Mouse (Mus musculus) forebrain, embryonic 13.5 days (tissue): ENCODE results near the gene Ctc1. TPM values are rescaled to one million over a fixed set of nuclear protein-coding genes. Genes with fewer than 3 reads are reported as not detected.

Experiments
- ATAC-seq: fragments of 200-750 bp; cut with Nextera tagmentation; 2 replicates; pipeline ENCODE4 v1.8.0; 2017
- H3K27ac ChIP-seq: fragments of 300-500 bp; sonication (generic); 2 replicates; pipeline ENCODE4 v1.5.1; 2015; ENCODE audit warnings: inconsistent platforms, mild to moderate bottlenecking, moderate library complexity
- H3K27me3 ChIP-seq: fragments of 300-500 bp; sonication (generic); 2 replicates; pipeline ENCODE4 v1.6.1; 2015; ENCODE audit warnings: mild to moderate bottlenecking, inconsistent platforms
- H3K36me3 ChIP-seq: fragments of 300-500 bp; sonication (generic); 2 replicates; pipeline ENCODE4 v1.6.1; 2015; ENCODE audit warnings: mild to moderate bottlenecking, inconsistent platforms; ENCODE audit not compliant: poor library complexity, severe bottlenecking
- H3K4me1 ChIP-seq: fragments of 300-500 bp; sonication (generic); 2 replicates; pipeline ENCODE4 v1.6.1; 2015; ENCODE audit warnings: inconsistent platforms
- H3K4me2 ChIP-seq: fragments of 300-500 bp; sonication (generic); 2 replicates; pipeline ENCODE4 v1.6.1; 2015; ENCODE audit warnings: inconsistent platforms, mild to moderate bottlenecking, moderate library complexity
- H3K4me3 ChIP-seq: fragments of 300-500 bp; sonication (generic); 2 replicates; pipeline ENCODE4 v1.5.1; 2015; ENCODE audit warnings: mild to moderate bottlenecking, inconsistent platforms
- H3K9ac ChIP-seq: fragments of 300-500 bp; sonication (generic); 2 replicates; pipeline ENCODE4 v1.6.1; 2015; ENCODE audit warnings: mild to moderate bottlenecking, inconsistent platforms
- H3K9me3 ChIP-seq: fragments of 300-500 bp; sonication (generic); replicated peaks from 2 replicates; pipeline ENCODE4 v1.6.1; 2016; ENCODE audit warnings: inconsistent platforms
- WGBS: fragments of 180-500 bp; shearing (Covaris S2); methylation state at CpG from one replicate; pipeline ENCODE4 v1.1.7; 2015; 5-methylcytosine and 5-hydroxymethylcytosine counted together
- polyA plus RNA-seq: library from polyadenylated mRNA; unstranded; fragments of >200 nt; fragmentation: Nextera tagmentation; extraction: Ambion mirVana; gene quantifications from 2 replicates; pipeline ENCODE4 v1.2.1, GENCODE M21; 2015

Gene Ctc1
- polyA plus RNA-seq, 1 experiment from 2014 or later = 55.6 TPM

GRCm38 (mm10) chr11:69058729-69059356 lies 43.1 kb downstream of the Ctc1 start:
- Histone ChIP-seq H3K27me3 (no peaks in the 10 kb centered on the region), H3K4me2 (peak overlapping the region; percentile 93), H3K27ac (peak overlapping the region; percentile 90), H3K36me3 (peaks cover 7% of the 10 kb centered on the region; the same call in 1 of the 2 replicates), H3K4me1 (peaks cover 36% of the 10 kb centered on the region), H3K9me3 (no peaks in the 10 kb centered on the region), H3K4me3 (peak overlapping the region; percentile 87), H3K9ac (peak overlapping the region; percentile 74)
- WGBS = 1% methylated on average over 19 of the region's 19 CpGs
- peak; percentile 12 for ATAC-seq

DNA sequence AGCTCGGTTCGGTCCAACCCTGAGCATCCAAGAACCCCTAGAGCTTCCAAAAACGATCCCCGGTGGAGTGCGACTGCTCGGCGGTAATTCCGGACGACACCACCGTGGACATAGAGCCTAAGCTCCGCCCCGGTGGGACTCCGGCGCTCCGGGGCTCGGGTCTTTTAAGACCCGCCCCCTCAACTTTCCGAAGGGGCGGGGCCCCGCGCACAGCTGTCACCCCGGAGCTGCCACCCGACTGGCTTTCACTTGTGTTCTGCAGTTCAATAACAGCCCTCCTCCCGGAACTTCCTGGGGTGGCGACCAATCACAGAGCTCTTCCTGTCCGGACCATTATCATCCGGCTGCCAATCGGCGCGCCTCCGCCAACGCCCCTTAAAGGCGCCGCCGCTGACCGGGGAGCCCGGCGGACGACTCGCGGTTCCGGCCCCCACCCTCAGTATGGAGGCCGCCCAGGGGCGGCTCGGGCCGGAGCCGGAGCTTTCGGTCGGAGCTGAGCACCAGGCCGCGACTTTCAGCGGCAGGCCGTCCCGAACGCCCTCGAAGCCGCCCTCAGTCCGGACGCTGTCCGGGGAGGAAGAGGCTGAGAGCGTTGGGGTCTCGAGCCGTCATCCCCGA lies 43.8 kb downstream of the Ctc1 start, which contains the start of gene Borcs6:
Gene Borcs6, plus strand, starts transcription at position 361 of the 618 bp plus-strand sequence.
- Histone ChIP-seq H3K4me2 (peak within 1 kb of the TSS; percentile 93), H3K36me3 (0 out of 2 replicates have a peak, but pooled peaks cover under 1% of the 10 kb centered on the region), H3K27me3 (no peaks in the 10 kb centered on the region), H3K9ac (peak within 1 kb of the TSS; percentile 86), H3K9me3 (no peaks in the 10 kb centered on the region), H3K4me3 (peak within 1 kb of the TSS; percentile 87), H3K27ac (peak within 1 kb of the TSS; percentile 90), H3K4me1 (peaks cover 42% of the 10 kb centered on the region)
- peak; percentile 94 for ATAC-seq
- WGBS = under 1% methylated on average over 60 of the region's 64 CpGs

DNA sequence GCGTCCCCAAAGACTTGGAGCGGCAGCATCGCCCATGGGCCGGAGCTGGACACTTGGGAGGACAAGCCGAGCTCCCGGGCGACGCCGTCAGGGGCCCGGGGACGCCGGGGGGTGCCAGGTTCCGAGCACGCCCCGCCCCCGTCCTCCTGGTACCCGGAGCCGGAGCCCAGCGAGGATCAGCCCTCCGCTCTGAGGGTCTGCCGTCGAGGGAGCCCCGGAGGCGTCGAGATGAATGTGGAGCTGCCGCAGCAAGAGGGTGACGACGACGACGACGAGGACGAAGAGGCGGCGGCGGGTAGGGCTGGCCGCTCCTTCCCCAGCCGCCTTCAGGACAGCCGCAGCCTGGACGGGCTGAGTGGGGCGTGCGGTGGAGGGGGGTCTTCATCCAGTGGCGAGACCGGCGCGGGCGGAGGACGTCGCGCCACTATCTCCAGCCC lies 44.3 kb downstream of the Ctc1 start:
- Histone ChIP-seq H3K9ac (peak overlapping the region; percentile 86), H3K4me1 (peaks cover 44% of the 10 kb centered on the region), H3K4me3 (peak overlapping the region; percentile 87), H3K27ac (peak overlapping the region; percentile 90), H3K4me2 (peak overlapping the region; percentile 93), H3K9me3 (no peaks in the 10 kb centered on the region), H3K36me3 (no peaks in the 10 kb centered on the region), H3K27me3 (no peaks in the 10 kb centered on the region)
- 0% methylated on average over 47 of the region's 49 CpGs for WGBS
- ATAC-seq = peak; percentile 29

DNA sequence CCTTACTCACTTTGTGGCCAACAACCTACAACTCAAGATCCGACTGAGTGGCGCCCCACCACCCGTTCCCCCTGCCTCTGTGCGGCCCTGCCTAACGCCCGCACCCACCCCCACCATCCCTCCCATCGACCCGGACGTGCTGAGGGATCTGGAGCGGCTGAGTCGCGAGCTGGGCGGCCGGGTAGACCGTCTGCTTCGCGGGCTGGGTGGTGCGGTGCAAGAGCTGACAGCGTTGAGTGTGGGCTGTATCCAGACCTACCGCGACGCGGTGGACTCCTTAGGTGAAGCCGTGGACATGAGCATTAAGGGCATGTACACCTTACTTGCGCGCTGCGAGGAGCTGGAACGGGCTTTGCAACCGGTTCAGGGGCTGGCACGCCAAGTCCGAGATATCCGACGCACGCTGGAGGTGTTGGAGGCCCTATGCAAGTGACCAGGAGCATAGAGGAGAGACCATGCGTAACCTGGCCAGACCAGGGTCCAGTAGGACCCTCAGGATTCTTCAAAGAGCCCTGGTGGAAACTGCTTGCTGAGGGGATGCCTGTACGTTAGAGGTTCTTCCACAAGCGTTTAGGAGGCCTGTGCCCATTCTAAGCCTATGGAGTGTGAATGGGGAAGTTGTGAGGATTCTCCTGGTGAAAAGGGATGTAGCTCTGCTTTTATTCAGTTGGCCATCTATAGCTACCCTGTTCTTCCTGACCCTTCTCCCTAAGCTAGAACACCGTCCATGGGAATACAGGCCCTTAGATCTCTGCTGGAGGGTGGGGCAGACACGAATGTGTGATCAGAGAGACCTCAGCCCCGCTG lies 44.9 kb downstream of the Ctc1 start:
- H3K4me1 ChIP-seq = peaks cover 44% of the 10 kb centered on the region
- H3K9me3 ChIP-seq = no peaks in the 10 kb centered on the region
- WGBS = 2% methylated on average over 38 of the region's 40 CpGs
- H3K27me3 ChIP-seq = no peaks in the 10 kb centered on the region
- H3K36me3 ChIP-seq = no peaks in the 10 kb centered on the region
- H3K4me2 ChIP-seq = peak overlapping the region; percentile 93
- peak overlapping the region; percentile 86 for H3K9ac ChIP-seq
- peak overlapping the region; percentile 87 for H3K4me3 ChIP-seq
- no peak; the same call in 1 of the 2 replicates for ATAC-seq
- peak overlapping the region; percentile 90 for H3K27ac ChIP-seq

GRCm38 (mm10) chr11:69061255-69061912 lies 45.7 kb downstream of the Ctc1 start:
- WGBS = 11% methylated on average over 17 of the region's 17 CpGs
- peak overlapping the region; percentile 87 for H3K4me3 ChIP-seq
- no peak for ATAC-seq
- no peaks in the 10 kb centered on the region for H3K36me3 ChIP-seq
- H3K9me3 ChIP-seq = no peaks in the 10 kb centered on the region
- H3K4me1 ChIP-seq = peaks cover 50% of the 10 kb centered on the region
- H3K27me3 ChIP-seq = no peaks in the 10 kb centered on the region
- no peak overlapping the region for H3K27ac ChIP-seq
- H3K4me2 ChIP-seq = peak overlapping the region; percentile 93
- H3K9ac ChIP-seq = peak overlapping the region; percentile 86

- Histone ChIP-seq H3K27me3 (no peaks in the 10 kb centered on the region), H3K9ac (no peak overlapping the region), H3K4me1 (peaks cover 55% of the 10 kb centered on the region), H3K36me3 (no peaks in the 10 kb centered on the region), H3K9me3 (no peaks in the 10 kb centered on the region), H3K4me2 (peak overlapping the region; percentile 76), H3K27ac (peak overlapping the region; percentile 48), H3K4me3 (peak overlapping the region; percentile 73)
- WGBS = under 1% methylated on average over 17 of the region's 17 CpGs
- peak; percentile 0; the same call in 1 of the 2 replicates for ATAC-seq
Measured at GRCm38 (mm10) chr11:69062194-69062760, 46.6 kb downstream of the Ctc1 start.

- no peaks in the 10 kb centered on the region for H3K27me3 ChIP-seq
- H3K4me2 ChIP-seq = peak overlapping the region; percentile 76
- H3K36me3 ChIP-seq = no peaks in the 10 kb centered on the region
- H3K27ac ChIP-seq = peak overlapping the region; percentile 48
- ATAC-seq = peak; percentile 46
- no peaks in the 10 kb centered on the region for H3K9me3 ChIP-seq
- WGBS = under 1% methylated on average over 19 of the region's 19 CpGs
- H3K9ac ChIP-seq = no peak overlapping the region
- H3K4me3 ChIP-seq = peak overlapping the region; percentile 73
- H3K4me1 ChIP-seq = peaks cover 55% of the 10 kb centered on the region
Measured at GRCm38 (mm10) chr11:69062761-69063224, 47.1 kb downstream of the Ctc1 start.

DNA sequence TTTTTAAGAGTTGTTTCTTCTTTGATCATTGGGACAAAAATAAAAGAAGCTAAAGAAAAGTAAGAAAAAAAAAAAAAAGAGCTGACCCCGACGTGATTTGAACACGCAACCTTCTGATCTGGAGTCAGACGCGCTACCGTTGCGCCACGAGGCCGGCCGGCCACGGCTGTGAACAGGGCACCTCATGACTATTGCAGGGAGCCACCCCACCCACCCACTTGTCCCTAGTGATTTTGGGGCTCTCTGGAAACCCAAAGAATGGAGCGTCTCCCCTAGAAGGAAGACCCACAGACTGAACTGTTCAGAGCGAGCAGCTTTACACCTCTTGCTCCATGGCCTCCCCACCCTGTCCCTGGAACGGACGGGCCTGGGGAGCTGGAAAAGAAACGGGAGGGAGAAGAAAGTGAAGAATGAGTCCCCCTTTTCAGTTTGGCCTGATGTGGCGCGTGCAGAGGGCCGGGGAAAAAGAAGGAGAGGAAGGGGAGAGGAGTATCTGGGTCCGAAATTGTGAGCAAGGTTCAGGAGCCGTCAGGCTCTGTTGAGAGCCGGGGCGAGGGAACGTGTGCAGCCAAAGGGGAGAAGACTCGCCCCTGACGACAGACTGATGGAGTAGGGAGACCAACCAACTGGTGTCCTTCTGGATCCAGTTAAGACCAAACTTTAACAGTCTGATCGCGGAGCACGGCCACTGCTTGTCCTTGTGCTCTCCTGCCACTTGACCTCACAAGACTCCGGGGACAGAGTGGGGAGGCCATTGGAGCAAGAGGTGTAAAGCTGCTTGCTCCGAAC lies 47.9 kb downstream of the Ctc1 start:
- Histone ChIP-seq H3K27ac (peak overlapping the region; percentile 76), H3K4me3 (peak overlapping the region; percentile 73), H3K36me3 (no peaks in the 10 kb centered on the region), H3K9ac (peak overlapping the region; percentile 73), H3K4me1 (peaks cover 47% of the 10 kb centered on the region), H3K4me2 (peak overlapping the region; percentile 76), H3K27me3 (no peaks in the 10 kb centered on the region), H3K9me3 (no peaks in the 10 kb centered on the region)
- WGBS = under 1% methylated on average over 31 of the region's 31 CpGs
- peak; percentile 39 for ATAC-seq

DNA sequence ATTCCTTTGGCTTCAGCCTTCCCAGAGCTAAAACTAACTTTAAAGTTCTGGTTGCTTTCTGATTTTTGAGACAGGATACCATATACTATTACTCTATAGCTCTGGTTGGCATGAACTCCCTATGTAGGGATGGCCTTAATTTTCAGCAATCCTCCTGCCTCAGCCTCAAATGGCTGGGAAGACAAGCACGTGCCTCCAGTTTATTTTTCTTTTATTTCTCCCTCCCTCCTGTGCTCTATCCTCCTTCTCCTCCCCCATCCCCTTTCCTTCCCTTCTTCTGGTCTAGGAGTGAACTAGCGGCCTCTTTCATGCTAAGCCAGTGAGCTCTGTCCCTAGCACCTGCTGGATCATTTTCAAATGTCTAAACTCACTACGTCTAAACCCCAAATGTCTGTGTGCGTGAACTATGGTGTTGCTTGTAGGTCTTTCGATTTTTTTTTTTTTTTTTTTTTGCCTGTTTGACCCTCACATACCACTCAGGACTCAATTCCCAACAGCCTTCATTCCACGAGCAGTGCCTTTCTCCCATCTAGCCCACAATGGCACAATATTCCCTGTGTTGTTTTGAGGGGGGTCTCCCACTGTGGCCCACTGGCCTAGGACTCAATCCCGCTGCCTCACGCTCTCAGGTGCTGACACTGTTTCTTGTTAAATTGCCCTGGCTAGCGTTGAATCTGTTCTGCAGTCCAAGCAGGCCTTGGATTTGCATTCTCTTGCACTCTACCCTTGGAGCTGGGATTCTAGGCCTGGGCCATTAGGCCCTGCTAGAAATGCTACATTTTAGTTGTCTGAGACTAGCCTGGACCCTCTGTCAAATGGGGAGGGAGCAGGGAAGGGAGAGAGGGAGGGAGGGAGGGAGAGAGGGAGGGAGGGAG lies 48.8 kb downstream of the Ctc1 start:
- Histone ChIP-seq H3K4me2 (peak overlapping the region; percentile 76), H3K4me1 (peaks cover 44% of the 10 kb centered on the region), H3K27ac (0 out of 2 replicates have a peak overlapping the region, but pooled peaks have one; percentile 76), H3K36me3 (no peaks in the 10 kb centered on the region), H3K4me3 (peak overlapping the region; percentile 73), H3K9ac (peak overlapping the region; percentile 73), H3K27me3 (no peaks in the 10 kb centered on the region), H3K9me3 (no peaks in the 10 kb centered on the region)
- 45% methylated on average over 9 of the region's 9 CpGs for WGBS
- ATAC-seq = no peak

GRCm38 (mm10) chr11:69065394-69065925 lies 49.7 kb downstream of the Ctc1 start:
- H3K4me3 ChIP-seq = no peak overlapping the region

More at GRCm38 (mm10) chr11:69065394-69065925, 49.7 kb downstream of the Ctc1 start:
- no peak overlapping the region for H3K9ac ChIP-seq
- peak overlapping the region; percentile 78 for H3K4me2 ChIP-seq
- H3K9me3 ChIP-seq = no peaks in the 10 kb centered on the region
- H3K27me3 ChIP-seq = no peaks in the 10 kb centered on the region
- H3K27ac ChIP-seq = no peak overlapping the region
- H3K4me1 ChIP-seq = peaks cover 45% of the 10 kb centered on the region
- no peak for ATAC-seq
- 56% methylated on average over 3 of the region's 3 CpGs for WGBS
- H3K36me3 ChIP-seq = no peaks in the 10 kb centered on the region
